Mouse (Mus musculus): ENCODE data around the gene Cntnap5c. TPM values are rescaled to one million over a fixed set of nuclear protein-coding genes. Genes with fewer than 3 reads are reported as not detected.
A peak's percentile ranks its signal among the peaks of the same experiment; 100 is the strongest.

The Cntnap5c gene
- polyA plus RNA-seq, 1 experiment from 2014 or later, result not detected

DNA sequence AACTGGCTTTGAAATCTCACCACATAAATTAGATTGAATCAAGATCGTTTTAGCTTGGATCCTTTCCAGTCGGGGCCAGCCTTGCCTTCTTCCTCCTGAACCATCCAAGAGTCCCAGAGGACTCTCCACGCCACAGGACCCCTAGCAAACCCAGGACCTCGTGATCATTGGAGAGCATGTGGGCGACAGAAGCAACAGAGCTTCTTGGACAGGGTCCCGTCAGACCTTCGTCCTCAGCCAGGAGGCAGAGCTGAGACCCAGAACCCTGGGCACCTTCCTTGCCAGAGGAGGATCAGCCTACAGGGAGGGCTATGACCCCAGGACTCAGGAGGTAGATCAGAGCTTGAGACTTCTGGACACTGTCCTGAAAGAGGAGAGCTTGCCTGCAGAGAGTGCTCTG is 300.5 kb downstream of the Cntnap5c start:
- WGBS, result 83% methylated on average over 7 of the region's 7 CpGs
- H3K9me3 ChIP-seq, result no peaks in the 10 kb centered on the region

DNA sequence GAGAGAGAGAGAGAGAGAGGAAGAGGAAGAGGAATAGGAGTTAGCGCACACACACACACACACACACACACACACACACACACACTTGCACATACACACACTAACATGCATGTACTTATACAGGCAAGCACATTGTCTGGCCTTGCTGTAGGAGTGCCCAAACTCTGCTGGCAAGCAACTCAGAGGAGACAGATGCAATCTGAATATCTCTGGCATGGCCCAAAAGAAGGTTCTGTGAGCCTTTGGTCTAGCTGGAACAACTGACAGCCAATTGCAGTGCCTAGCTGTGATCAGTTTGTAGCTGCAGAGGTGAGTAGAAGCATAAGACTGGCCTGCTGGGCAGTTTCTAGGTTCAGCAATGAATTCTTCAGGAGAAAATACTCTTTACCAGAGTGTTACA is 313.3 kb downstream of the Cntnap5c start:
- Histone ChIP-seq H3K36me3 (no peaks in the 10 kb centered on the region), H3K9me3 (no peaks in the 10 kb centered on the region), H3K27me3 (replicated peaks) (no peaks in the 10 kb centered on the region), H3K9ac (no peak overlapping the region), H3K4me2 (replicated peaks) (no peak overlapping the region), H3K27ac (no peak overlapping the region), H3K4me1 (replicated peaks) (no peaks in the 10 kb centered on the region), H3K4me3 (replicated peaks) (no peak overlapping the region)
- 90% methylated on average over 1 of the region's 1 CpGs for WGBS
- ATAC-seq, result no peak

More for the DNA sequence above, 300.5 kb downstream of the Cntnap5c start:
- ATAC-seq, result no peak
- Histone ChIP-seq H3K27ac (no peak overlapping the region), H3K4me2 (replicated peaks) (no peak overlapping the region), H3K36me3 (no peaks in the 10 kb centered on the region), H3K4me1 (replicated peaks) (no peaks in the 10 kb centered on the region), H3K4me3 (replicated peaks) (no peak overlapping the region), H3K9ac (no peak overlapping the region), H3K27me3 (replicated peaks) (no peaks in the 10 kb centered on the region)

DNA sequence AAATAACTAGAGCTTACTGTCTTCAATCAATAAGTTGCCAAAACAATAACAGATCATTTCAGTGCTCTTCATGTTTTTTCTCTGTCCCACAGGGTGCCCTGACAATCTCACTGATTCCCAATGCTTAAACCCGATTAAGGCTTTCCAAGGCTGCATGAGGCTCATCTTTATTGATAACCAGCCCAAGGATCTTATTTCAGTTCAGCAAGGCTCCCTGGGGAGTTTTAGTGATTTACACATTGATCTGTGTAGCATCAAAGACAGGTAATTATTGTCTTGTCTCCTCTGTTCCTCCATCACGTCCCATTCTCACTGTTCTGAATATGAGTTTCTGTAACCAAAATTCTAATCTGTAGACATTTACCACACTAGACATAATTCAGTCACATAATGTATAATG is 335.1 kb downstream of the Cntnap5c start:
- Histone ChIP-seq H3K4me2 (replicated peaks) (no peak overlapping the region), H3K36me3 (no peaks in the 10 kb centered on the region), H3K9ac (no peak overlapping the region), H3K4me1 (replicated peaks) (no peaks in the 10 kb centered on the region), H3K27me3 (replicated peaks) (no peaks in the 10 kb centered on the region), H3K27ac (no peak overlapping the region), H3K9me3 (no peaks in the 10 kb centered on the region), H3K4me3 (replicated peaks) (no peak overlapping the region)
- no peak for ATAC-seq
- 74% methylated on average over 2 of the region's 2 CpGs for WGBS

DNA sequence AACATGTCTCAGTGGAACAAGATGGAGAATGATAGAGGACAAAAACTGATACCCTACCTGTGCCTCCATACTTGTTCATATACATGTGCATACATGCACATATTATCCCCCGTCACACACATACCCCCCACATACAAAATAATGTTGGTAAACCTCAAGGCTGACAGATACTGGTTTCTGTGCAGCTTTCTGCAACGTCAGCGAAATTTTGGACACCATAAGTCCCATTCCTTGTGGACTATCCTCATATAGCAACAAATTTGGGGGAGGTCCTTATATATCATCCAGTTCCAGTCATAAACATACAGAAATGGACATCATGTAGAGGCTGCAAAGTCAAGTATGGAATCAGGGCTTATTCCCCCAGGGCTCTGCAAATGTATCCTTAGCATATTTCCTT is 338.5 kb downstream of the Cntnap5c start:
- Histone ChIP-seq H3K36me3 (no peaks in the 10 kb centered on the region), H3K9me3 (no peaks in the 10 kb centered on the region), H3K27me3 (replicated peaks) (no peaks in the 10 kb centered on the region), H3K4me1 (replicated peaks) (no peaks in the 10 kb centered on the region), H3K27ac (no peak overlapping the region), H3K4me3 (replicated peaks) (no peak overlapping the region), H3K4me2 (replicated peaks) (no peak overlapping the region), H3K9ac (no peak overlapping the region)
- no peak for ATAC-seq
- 90% methylated on average over 3 of the region's 3 CpGs for WGBS

DNA sequence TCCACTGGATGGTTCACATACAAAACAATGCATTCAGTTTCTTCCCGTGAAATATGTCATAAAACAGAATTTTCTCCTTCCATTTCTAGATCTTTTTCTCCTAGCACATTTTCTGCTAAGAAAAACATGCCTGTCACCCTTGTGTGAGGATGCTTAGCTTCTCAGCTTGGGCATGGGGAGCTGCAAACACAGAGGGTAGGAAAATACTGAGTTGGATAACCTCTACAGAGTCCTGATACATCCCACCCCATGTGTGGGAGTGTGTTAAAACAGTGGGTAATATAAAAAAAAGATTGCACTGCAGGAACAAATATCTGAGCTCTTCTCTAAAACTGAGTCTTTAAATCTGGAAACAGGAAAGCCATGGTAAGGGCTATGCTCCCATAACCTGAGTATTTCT is 339.0 kb downstream of the Cntnap5c start:
- Histone ChIP-seq H3K4me3 (replicated peaks) (no peak overlapping the region), H3K4me2 (replicated peaks) (no peak overlapping the region), H3K4me1 (replicated peaks) (no peaks in the 10 kb centered on the region), H3K27ac (no peak overlapping the region), H3K9ac (no peak overlapping the region), H3K36me3 (no peaks in the 10 kb centered on the region), H3K27me3 (replicated peaks) (no peaks in the 10 kb centered on the region), H3K9me3 (no peaks in the 10 kb centered on the region)
- 67% methylated on average over 1 of the region's 1 CpGs for WGBS
- ATAC-seq, result no peak

DNA sequence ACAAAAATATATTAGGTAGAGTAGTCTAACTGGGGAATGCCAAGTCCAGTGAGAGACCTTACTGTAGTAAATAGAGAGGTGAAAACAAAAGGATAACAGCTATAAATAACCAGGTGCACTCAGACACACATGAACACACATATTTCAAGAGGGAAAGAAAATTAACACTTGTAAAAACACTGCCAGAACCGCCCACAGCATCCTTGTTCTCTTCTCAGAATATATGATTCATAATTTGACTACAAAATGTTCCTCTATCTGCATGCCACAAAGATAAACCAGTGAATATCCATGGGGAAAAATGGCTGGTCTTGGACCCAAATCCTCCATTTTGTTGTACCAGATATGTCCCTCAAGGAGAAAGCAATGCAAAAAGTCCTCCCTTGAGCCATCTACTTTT is 417.8 kb downstream of the Cntnap5c start:
- no peak overlapping the region for H3K4me2 ChIP-seq (replicated peaks)
- WGBS, result 67% methylated on average over 1 of the region's 1 CpGs
- no peaks in the 10 kb centered on the region for H3K9me3 ChIP-seq
- H3K4me1 ChIP-seq (replicated peaks), result no peaks in the 10 kb centered on the region
- no peaks in the 10 kb centered on the region for H3K27me3 ChIP-seq (replicated peaks)
- no peak overlapping the region for H3K4me3 ChIP-seq (replicated peaks)
- ATAC-seq, result no peak
- H3K27ac ChIP-seq, result no peak overlapping the region
- no peaks in the 10 kb centered on the region for H3K36me3 ChIP-seq
- no peak overlapping the region for H3K9ac ChIP-seq

DNA sequence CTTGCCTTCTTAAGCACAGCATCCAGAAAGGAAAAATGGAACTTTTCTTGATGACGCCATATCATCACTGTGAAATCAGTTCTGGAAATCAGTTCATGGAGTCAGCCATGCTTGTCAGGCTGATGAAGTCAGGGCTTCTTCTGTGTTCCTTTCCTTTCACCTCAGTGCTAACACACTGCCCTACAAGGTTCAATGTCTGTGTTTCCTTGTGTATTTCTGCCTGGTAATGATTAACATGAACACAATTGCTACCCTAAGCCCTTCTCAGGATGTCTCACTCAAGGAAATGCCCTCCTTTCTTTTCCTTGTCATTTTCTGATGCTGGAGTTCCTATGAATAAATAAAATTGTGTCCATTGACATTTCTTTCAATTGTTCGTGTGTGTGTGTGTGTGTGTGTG is 431.8 kb downstream of the Cntnap5c start:
- Histone ChIP-seq H3K9ac (no peak overlapping the region), H3K9me3 (no peaks in the 10 kb centered on the region), H3K36me3 (no peaks in the 10 kb centered on the region), H3K27ac (no peak overlapping the region), H3K27me3 (replicated peaks) (no peaks in the 10 kb centered on the region), H3K4me1 (replicated peaks) (no peaks in the 10 kb centered on the region), H3K4me3 (replicated peaks) (no peak overlapping the region), H3K4me2 (replicated peaks) (no peak overlapping the region)
- peak; percentile 61; the same call in 1 of the 2 replicates for ATAC-seq
- 91% methylated on average over 2 of the region's 2 CpGs for WGBS

DNA sequence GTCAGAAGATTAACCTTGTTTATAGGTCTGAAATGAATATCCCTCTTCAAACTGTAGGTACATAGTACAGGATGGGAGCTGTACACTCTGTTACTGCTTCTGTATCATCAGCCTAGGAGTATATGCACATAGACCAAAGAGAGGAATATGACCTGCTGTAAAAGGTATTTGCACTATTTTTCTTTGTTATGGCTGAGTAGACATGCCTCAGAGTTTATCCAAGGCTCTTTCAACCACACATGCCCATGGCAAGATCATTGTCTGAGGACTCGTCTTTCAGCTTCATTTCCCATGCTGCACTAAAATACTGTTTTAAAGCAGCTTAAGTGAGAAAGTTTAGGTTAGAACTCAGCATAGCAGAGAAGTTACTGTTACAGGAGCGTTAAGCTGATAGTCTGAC is 498.7 kb downstream of the Cntnap5c start:
- no peak for ATAC-seq
- H3K4me1 ChIP-seq (replicated peaks), result no peaks in the 10 kb centered on the region
- no peak overlapping the region for H3K9ac ChIP-seq
- no peak overlapping the region for H3K27ac ChIP-seq
- H3K27me3 ChIP-seq (replicated peaks), result no peaks in the 10 kb centered on the region
- 82% methylated on average over 2 of the region's 2 CpGs for WGBS
- no peak overlapping the region for H3K4me2 ChIP-seq (replicated peaks)
- H3K4me3 ChIP-seq (replicated peaks), result no peak overlapping the region
- H3K9me3 ChIP-seq, result no peaks in the 10 kb centered on the region
- H3K36me3 ChIP-seq, result no peaks in the 10 kb centered on the region

DNA sequence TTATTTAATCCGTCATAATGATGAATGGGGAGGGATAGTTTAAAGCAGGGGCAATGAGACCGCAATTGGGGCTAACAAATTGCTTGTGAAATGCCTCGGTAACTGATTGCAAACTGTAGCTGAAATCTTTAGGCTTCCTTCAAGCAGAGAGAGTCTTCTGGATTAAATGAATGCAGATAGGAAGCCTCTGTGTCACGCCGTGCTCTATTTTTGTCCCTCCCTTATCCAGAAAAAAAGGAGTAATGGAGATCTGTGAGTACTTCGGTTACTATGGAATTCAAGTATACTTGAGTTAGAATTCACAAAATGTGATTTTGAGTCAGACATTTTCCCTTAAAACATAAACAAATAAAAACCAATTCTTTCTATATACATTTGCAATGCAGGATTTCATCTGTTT is 581.9 kb downstream of the Cntnap5c start:
- ATAC-seq, result no peak
- Histone ChIP-seq H3K4me2 (replicated peaks) (no peak overlapping the region), H3K9ac (no peak overlapping the region), H3K36me3 (no peaks in the 10 kb centered on the region), H3K9me3 (no peaks in the 10 kb centered on the region), H3K27ac (no peak overlapping the region), H3K27me3 (replicated peaks) (no peaks in the 10 kb centered on the region), H3K4me1 (replicated peaks) (no peaks in the 10 kb centered on the region), H3K4me3 (replicated peaks) (no peak overlapping the region)
- WGBS, result 77% methylated on average over 6 of the region's 6 CpGs

DNA sequence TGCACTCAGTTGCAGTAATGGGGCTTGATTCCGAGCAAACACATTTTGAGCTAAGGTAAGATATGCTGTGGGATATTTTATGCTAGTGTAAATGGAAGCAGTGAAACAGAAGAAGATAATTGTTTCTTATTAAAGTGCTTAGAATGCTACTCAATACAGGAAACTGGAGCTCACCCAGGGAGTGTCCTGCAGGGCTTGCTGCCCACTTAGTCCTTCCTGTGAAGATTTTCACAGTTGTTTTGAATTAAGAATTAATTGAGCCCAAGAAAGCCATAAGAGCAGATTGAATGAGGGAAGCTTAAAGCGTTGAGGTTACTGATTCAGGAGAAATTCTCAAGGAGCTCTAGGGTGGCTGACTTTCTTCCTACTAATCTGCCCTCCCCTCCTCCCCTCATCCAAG is 586.9 kb downstream of the Cntnap5c start:
- no peak for ATAC-seq
- H3K36me3 ChIP-seq, result no peaks in the 10 kb centered on the region
- no peaks in the 10 kb centered on the region for H3K9me3 ChIP-seq
- WGBS, result 59% methylated on average over 2 of the region's 2 CpGs
- no peaks in the 10 kb centered on the region for H3K27me3 ChIP-seq (replicated peaks)
- no peak overlapping the region for H3K4me3 ChIP-seq (replicated peaks)
- H3K4me2 ChIP-seq (replicated peaks), result no peak overlapping the region
- no peak overlapping the region for H3K9ac ChIP-seq
- H3K27ac ChIP-seq, result no peak overlapping the region
- no peaks in the 10 kb centered on the region for H3K4me1 ChIP-seq (replicated peaks)

DNA sequence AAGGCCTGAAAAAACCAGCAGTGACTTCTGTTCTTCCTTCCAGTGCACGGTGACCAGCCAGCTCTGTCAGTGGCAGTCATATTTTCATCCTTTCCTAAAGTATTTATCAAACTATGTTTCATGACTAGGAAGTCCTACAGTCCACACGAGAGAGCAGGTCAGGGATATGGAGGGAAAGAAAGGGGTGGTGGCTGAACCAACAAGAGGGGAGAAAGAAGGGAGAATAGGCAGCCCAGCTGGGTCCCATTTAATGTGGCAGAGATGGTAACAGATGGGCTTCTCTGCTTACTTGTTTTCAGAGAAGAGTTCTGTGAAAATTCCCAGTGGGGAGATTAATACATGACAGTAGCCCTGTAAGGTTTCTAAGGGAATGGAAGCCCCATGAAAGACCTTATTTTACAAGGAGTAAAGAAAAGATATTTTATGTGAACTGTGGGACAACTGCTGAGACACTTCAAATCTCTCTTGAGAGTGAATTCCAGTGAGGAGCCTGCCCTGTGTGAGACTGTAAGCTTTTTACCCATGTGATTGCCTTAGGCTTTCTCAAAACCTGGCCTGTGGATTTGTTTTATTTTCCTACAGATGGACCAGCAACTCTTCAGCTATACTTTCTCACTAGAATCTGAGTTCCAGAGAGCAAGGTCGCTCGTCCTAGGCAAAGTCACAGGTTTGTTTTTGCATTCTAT is 594.4 kb downstream of the Cntnap5c start:
- ATAC-seq, result no peak
- no peaks in the 10 kb centered on the region for H3K27me3 ChIP-seq (replicated peaks)
- no peaks in the 10 kb centered on the region for H3K4me1 ChIP-seq (replicated peaks)
- no peaks in the 10 kb centered on the region for H3K9me3 ChIP-seq
- no peaks in the 10 kb centered on the region for H3K36me3 ChIP-seq
- no peak overlapping the region for H3K9ac ChIP-seq
- H3K27ac ChIP-seq, result no peak overlapping the region
- H3K4me3 ChIP-seq (replicated peaks), result no peak overlapping the region
- H3K4me2 ChIP-seq (replicated peaks), result no peak overlapping the region
- 76% methylated on average over 4 of the region's 4 CpGs for WGBS

DNA sequence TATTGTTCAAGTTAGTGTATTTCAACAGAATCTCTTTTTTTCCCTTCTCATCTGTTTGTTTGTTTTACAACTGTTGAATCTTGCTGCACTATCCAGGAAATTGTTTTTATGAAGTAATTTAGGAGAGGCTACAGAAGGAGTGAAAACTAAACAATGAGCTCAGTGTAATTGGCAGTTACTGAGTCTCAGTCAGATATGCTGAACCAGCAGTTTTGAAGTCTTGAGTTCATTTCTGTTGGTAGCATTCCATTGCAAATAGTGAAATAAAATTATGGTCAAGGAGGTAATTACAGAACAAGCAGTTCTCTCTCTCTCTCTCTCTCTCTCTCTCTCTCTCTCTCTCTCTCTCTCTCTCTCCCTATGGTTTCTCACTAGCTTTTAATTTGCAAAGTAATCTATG is 600.7 kb downstream of the Cntnap5c start:
- H3K4me2 ChIP-seq (replicated peaks), result no peak overlapping the region
- H3K27me3 ChIP-seq (replicated peaks), result no peaks in the 10 kb centered on the region
- no peak overlapping the region for H3K27ac ChIP-seq
- ATAC-seq, result no peak
- H3K4me3 ChIP-seq (replicated peaks), result no peak overlapping the region
- no peaks in the 10 kb centered on the region for H3K36me3 ChIP-seq
- H3K4me1 ChIP-seq (replicated peaks), result no peaks in the 10 kb centered on the region
- H3K9me3 ChIP-seq, result no peaks in the 10 kb centered on the region
- H3K9ac ChIP-seq, result no peak overlapping the region

DNA sequence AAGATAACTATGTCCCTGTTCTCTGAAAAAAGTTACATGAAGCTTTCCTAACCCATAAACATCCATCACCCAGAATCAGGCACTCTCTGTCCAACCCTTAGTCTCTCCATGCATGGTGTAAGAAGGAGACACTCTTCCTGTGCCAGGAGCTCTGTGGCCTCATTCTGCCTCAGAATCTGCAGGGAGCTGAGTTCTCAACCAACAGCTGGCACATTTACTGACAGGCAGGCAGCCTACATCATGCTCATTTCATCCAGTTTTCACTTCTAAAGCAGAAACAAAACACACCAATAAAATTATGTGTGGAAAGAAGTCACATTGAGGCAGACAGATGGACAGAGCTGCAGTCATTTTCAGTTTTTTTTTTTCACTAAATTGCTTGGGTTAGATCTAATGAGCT is 638.4 kb downstream of the Cntnap5c start:
- Histone ChIP-seq H3K27ac (no peak overlapping the region), H3K9me3 (no peaks in the 10 kb centered on the region), H3K4me1 (replicated peaks) (no peaks in the 10 kb centered on the region), H3K4me2 (replicated peaks) (no peak overlapping the region), H3K36me3 (no peaks in the 10 kb centered on the region), H3K9ac (no peak overlapping the region), H3K4me3 (replicated peaks) (no peak overlapping the region), H3K27me3 (replicated peaks) (no peaks in the 10 kb centered on the region)
- ATAC-seq, result no peak
